Mouse (Mus musculus) lung, postnatal 0 days (tissue): ENCODE measurements at regions not wholly inside any gene's neighbourhood (a gene's known extent, or its start where the extent isn't known, plus 50 kb on each side); places are given as distances from the start of the nearest gene placed in this dataset.

Experiments
- CTCF ChIP-seq: IDR thresholded peaks from 2 replicates; pipeline ENCODE4 v1.5.1; 2016; ENCODE audit warnings: antibody characterized with exemption, mild to moderate bottlenecking
- EP300 ChIP-seq: IDR thresholded peaks from 2 replicates; pipeline ENCODE4 v1.6.1; 2016; ENCODE audit warnings: antibody characterized with exemption, mild to moderate bottlenecking, control low read depth

DNA sequence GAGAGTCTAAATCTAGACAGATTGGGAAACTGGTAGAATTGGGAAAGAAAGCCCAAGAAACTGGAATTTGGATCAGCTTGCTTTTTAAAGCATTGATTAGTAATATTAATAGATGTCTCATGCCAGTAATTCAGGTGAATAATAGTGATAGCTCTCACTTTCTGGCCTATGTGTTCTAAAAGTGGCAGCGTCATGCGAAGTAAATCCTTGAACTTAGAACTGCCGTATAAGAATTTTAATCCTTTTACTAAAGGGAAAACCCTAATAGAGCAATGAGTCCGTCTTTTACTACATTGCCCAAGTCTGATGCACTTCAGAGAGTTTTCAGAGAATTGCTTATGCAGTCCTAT, 114.7 kb downstream of the Ogfrl1 start:
- no peak for TF ChIP-seq CTCF
- no peak for TF ChIP-seq EP300
